Mouse (Mus musculus) large intestine, adult 2 months (tissue): ENCODE measurements at regions not wholly inside any gene's neighbourhood (a gene's known extent, or its start where the extent isn't known, plus 50 kb on each side); places are given as distances from the start of the nearest gene placed in this dataset.
"Not testable (repeated sequence)": the region's sequence is repeated elsewhere in the genome, so short reads cannot be mapped to it uniquely, and the experiment has no call there.

Experiments used
- DNase-seq: peaks from one replicate; pipeline ENCODE4 v3.0.0-alpha.2; 2012; ENCODE audit warnings: low read depth, low spot score
- WGBS: fragments of 180-500 bp; shearing (Covaris S2); methylation state at CpG from one replicate; pipeline ENCODE4 v1.1.7; 2018; 5-methylcytosine and 5-hydroxymethylcytosine counted together

DNA sequence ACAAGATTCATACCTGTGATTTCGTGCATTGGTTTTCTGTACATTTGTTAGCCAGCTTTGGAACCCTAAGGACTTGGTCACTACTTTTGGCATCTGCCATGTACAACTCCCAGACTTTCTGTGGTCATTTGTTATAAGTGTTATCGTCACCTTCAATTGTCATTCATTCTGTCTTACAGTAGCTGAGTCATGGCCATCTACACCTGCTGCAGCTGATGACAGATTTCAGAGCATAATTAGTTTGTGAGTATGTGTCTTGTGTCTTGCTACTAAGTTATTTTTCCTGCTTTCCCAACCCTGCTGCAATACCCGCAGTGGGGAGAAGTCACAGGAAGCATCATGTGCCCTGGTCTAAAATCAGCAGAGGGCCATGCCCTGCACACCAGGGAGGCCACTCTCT is 138.0 kb downstream of the Bcl2l11 start:
- 92% methylated on average over 3 of the region's 3 CpGs for WGBS
- DNase-seq = no peak

- 31% methylated on average over 9 of the region's 9 CpGs for WGBS
- no peak for DNase-seq
Measured at GRCm38 (mm10) chr2:128265014-128265990, 139.5 kb downstream of the Bcl2l11 start.

- DNase-seq = no peak
- WGBS = 45% methylated on average over 9 of the region's 9 CpGs
Measured at GRCm38 (mm10) chr2:128270377-128271129, 144.7 kb downstream of the Bcl2l11 start.

- peak; percentile 59 for DNase-seq
- WGBS = 8% methylated on average over 7 of the region's 7 CpGs
Measured at GRCm38 (mm10) chr2:128272789-128273188, 147.0 kb downstream of the Bcl2l11 start.

- 50% methylated on average over 4 of the region's 4 CpGs for WGBS
- no peak for DNase-seq
Measured at GRCm38 (mm10) chr2:128273292-128273691, 147.5 kb downstream of the Bcl2l11 start.

DNA sequence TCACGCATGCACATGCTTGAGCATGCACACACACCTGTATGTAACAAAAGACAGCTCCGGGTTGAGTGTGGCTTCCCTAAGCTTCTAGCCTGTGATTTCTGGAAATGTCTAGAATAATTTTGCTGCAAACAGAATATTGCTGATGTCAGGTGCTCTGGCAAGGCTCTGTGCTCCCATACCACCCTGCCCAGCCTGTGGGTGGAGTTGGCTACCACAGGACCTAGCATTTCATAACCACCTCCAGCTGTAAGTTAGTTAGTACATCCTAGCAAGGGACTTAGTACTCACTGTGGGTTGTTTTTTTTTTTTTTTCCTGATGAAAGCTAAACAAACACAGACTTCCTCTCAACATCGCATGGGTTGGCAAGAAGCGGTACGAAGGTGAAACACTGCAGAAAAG is 150.5 kb downstream of the Bcl2l11 start:
- no peak for DNase-seq
- WGBS = 75% methylated on average over 5 of the region's 5 CpGs

- no peak for DNase-seq
- WGBS = 82% methylated on average over 4 of the region's 4 CpGs
Measured at GRCm38 (mm10) chr2:128277387-128278123, 151.7 kb downstream of the Bcl2l11 start.

DNA sequence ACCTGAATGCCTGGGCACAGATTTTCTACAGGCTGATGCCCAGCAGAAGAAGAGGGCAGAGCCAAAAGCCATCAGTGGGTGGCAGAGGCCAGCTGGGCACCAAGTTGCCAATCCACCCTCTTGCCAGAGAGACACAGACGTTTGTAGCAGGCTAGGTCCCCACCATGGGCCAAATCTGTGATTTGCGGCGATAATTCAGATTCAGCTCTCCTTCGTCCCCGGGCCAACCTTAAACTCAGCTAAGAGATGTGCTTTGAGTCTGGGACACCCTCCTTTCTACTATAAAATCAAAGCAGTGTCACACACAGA is 152.2 kb downstream of the Bcl2l11 start:
- WGBS = 87% methylated on average over 5 of the region's 5 CpGs
- DNase-seq = no peak

DNA sequence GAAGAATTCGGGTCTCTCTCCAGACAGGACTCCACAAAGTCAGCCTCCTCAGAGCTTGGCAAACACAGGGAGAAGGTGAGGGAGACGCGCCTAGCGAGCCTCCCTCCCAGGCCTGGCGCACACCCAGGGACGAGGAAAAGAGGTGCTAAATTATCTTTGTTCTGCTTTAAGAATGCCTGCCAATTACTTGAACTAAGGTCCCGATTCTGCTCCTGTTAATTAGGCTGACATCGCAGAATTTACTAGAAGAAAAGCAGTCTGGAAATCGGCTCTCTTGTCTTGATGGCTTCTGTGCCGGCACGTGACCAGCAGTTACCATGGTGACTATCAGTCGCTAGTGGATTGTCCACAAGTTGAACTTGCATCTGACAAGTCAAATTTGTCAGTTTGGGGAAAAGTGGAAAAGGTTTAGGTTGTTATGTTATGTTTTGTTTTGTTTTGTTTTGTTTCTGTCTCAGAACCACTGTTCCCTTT is 152.8 kb downstream of the Bcl2l11 start:
- DNase-seq = no peak
- WGBS = 24% methylated on average over 12 of the region's 12 CpGs

DNA sequence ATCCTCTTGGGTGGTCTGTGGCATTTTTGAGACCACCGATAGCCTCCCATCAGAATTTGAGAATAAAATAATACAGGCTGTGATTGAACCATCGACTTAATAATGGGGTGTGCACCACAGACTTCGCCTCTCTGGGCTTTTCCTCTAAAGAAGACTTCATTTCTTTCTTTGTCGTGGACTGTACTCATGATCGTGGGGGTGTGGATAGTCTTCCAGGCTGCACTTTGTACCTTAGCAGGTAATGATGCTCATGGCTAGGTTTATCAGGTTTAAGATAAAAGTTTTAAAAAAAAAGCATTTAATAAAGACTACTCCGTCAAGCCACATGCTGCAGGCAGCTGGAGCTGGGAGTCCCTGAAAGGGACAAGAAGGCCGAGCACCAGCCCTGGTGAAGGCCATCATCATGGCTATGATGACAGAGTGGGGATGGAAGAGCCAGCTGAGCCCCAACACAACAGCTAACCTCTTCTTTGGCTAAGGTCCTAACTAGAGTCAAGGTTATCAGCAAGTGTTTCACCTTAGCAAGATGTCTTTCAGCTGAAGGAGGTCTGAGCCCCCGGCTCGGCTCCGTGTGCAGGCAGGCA is 153.4 kb downstream of the Bcl2l11 start:
- no peak for DNase-seq
- WGBS = 83% methylated on average over 10 of the region's 10 CpGs

- WGBS = 51% methylated on average over 4 of the region's 4 CpGs
- no peak for DNase-seq
Measured at GRCm38 (mm10) chr2:128282591-128282990, 156.8 kb downstream of the Bcl2l11 start.

GRCm38 (mm10) chr2:128284822-128285421 is 159.1 kb downstream of the Bcl2l11 start:
- 33% methylated on average over 7 of the region's 7 CpGs for WGBS
- no peak for DNase-seq

DNA sequence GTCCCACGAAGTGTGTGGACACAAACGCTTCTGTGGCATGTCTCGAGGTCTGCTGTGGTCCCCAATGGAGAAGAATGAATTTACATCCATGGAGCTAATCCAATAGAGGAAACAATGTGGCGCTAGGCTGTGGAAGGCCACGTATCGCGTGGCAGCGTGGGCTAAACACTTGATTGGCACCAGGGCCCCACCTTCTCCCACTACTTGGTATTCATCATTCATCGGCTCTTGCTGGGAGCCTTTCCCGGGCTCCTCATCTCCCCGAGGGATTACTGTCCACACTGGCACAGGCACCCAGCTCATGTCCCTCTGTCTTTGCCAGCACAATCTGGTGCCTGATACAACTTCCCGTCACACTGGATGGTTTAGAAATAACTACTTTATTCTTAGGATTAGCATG is 159.6 kb downstream of the Bcl2l11 start:
- 92% methylated on average over 12 of the region's 12 CpGs for WGBS
- DNase-seq = no peak

- no peak for DNase-seq
- WGBS = 82% methylated on average over 12 of the region's 12 CpGs
Measured at GRCm38 (mm10) chr2:128288138-128288551, 162.3 kb downstream of the Bcl2l11 start.

DNA sequence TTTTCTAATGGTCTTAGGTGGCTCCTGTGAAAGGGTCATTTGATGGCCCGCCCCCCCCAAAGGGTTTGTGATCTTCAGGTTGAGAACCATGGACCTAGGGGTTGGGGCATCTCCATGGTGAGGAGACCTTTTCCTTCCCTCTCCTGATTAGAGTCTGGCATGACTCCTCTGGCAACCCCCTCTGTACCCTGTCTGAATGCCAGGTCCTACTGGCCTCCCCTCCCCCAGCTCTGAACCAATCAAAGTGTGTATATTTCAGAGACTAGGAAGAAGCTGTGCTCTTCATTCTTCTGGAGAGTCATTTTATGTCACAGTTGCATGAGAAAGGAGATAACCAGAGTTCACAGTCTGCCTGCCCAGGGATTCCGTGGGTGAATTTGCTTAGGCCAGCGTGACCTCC is 164.8 kb downstream of the Bcl2l11 start:
- 97% methylated on average over 3 of the region's 3 CpGs for WGBS
- DNase-seq = no peak

- 74% methylated on average over 3 of the region's 3 CpGs for WGBS
- no peak for DNase-seq
Measured at GRCm38 (mm10) chr2:128294610-128295009, 168.8 kb downstream of the Bcl2l11 start.

DNA sequence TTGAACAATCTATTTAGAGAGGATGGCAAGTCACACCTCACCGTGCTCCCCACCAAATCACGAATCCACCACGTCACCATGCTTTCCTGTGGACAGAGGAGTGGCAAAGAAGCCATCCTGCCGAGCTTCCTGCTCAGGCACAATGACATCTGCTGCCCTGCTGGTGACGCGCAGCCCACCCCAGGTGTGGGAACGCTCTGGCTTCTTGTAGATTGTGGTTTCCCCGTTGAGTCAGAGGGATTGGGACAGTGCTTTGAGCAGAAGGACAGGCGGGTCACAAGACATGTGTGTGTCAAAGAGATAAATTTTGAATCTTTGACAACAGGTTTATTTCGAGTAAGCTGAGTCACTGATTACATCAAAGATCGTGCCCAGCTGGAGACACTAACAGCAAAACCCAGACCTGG is 169.2 kb downstream of the Bcl2l11 start:
- DNase-seq = no peak
- WGBS = 81% methylated on average over 11 of the region's 11 CpGs

- WGBS = 48% methylated on average over 3 of the region's 3 CpGs
- DNase-seq = no peak
Measured at GRCm38 (mm10) chr2:128295726-128296234, 169.9 kb downstream of the Bcl2l11 start.

GRCm38 (mm10) chr2:128296423-128296822 is 170.6 kb downstream of the Bcl2l11 start:
- WGBS = 36% methylated on average over 5 of the region's 5 CpGs
- not testable (repeated sequence) for DNase-seq
